Mouse (Mus musculus) CD4-positive, CD25-positive, alpha-beta regulatory T cell, adult 4 months (primary cell): Measurements from ENCODE around the gene Ntn1. TPM values are rescaled to one million over a fixed set of nuclear protein-coding genes. Genes with fewer than 3 reads are reported as not detected.

Source experiments
- ATAC-seq: one replicate; pipeline ENCODE4 v1.8.0; 2017
- polyA plus RNA-seq, 2 experiments: library from polyadenylated mRNA; unstranded; fragments of 100-300 nt; shearing (Covaris generic); gene quantifications; one replicate each; pipeline ENCODE4 v1.2.1; 2017

Ntn1 gene
- polyA plus RNA-seq, 2 experiments from 2014 or later: 0.63 to 0.90 TPM

DNA sequence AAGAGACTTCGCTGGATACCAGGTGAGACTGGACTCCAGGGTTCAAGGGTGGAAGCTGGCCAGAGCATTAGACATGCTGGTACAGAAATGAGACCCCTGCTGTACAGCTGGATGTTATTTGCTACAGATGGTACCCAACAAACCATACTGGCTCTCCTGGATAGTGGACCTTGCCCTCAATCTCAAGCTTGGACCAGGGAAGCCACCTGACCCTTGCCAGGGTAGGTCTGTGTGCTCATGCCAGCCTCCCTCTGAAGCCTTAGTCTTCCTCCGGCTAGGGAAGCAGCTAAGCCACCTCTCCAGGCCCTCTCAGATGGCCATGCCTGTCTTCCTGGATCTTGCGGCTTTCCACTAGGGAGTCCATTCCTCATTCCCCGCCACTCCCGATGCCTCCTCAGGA, 189.9 kb downstream of the Ntn1 start:
- no peak for ATAC-seq

DNA sequence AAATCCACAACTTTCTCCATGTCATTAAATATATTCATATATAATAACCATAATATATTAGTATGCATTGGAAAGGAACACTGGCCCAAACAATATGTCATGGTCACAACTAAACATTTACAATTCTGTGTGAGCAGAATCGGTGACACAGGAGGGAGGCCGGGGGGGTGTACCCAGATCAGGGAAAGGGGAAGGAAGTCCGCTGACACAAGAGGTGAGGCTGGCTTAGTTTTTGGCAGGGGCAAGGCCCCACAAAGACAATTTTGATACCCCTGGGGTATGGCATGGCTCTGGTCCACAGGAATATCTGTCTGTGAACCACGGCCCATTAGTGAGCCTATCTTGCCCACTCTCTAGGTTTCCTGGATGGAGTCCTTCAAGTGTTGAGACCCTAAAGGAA, 191.1 kb downstream of the Ntn1 start:
- ATAC-seq: no peak

DNA sequence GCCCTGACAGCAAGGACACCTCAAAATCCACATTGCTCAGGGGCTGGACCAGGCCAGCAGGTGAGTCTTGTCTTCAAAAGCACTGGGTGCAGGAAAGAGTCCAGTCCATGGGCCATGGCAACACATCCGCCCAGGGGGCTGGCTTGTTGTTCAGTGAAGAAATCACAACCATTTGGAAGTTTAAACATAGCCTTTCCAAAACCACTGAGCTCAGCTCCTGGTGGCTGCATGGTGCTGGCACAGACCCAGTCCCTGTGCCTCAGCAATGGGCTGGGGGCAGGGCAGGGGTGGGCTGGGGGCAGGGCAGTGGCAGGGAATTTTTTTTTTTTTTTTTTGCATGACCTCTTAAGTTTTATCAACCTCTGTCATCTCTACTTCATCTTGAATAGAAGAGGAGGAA, 192.0 kb downstream of the Ntn1 start:
- ATAC-seq: no peak

DNA sequence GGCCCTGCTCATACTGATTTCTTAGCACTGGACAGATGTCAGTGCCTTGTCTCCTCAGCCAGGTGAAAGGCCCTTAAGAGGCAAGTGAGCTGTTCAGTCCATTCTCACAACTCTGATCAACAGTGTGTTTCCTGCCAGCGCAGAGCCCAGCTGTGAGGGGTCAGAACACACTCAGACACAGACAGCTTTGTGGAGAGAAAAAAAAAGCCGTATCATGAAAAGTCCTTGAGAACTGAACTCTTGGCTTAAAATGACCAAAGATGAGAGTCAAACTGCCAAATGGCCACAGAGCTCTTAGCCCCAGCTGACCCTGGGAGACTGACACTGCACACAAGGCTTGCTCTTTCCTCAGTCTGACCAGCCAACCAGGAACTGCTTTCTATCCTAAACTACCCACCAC, 192.6 kb downstream of the Ntn1 start:
- no peak for ATAC-seq

DNA sequence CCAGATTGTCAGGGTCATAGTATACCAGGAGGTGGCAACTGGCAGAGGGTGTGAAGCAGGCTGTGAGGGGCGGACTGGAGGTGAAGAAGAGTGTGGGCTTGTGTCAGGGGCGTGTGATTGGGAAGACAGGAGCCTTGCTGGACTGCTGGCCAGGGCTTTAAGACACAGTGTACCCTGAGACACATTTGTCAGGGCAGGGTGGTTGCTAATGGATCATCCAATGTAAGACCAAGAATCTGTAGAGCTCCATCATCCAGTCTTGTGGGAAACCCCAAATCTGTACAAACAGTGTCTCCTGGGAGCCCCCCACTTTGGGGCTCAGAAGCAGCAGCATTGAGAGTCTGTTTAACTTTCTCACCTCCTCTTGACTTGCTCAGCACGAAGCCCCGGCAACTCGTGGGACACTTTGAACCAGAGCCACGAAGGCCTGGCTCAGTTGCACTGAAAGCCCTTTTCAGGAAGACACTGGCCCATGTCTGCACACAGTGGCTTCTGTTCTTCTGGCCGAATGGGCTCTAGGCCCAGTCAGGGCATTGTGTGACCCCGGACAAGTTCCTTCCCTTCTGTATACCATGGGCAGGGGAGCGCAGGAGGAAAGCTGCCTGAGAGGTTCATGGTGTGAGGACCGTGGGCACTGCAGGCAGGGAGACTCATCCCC, 194.9 kb downstream of the Ntn1 start:
- ATAC-seq: no peak

DNA sequence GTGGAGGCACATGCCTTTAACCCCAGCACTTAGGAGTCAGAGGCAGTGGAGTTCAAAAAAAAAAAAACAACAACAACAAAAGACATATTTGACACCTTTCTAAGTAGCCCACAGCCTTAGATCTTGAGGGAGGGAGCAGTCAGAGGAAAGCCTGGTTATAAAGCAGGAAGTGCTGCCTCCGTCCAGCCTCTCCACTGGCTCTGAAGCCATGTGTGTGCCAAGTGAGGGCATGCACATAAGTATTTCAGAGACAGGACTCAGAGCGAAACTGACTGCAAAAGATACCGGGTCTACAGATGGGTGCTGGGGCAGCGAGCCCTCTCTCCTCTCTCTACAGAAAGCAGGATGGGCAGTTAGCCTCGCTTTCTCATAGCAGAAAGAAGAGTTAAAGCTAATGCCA, 196.2 kb downstream of the Ntn1 start:
- ATAC-seq: peak; percentile 18

DNA sequence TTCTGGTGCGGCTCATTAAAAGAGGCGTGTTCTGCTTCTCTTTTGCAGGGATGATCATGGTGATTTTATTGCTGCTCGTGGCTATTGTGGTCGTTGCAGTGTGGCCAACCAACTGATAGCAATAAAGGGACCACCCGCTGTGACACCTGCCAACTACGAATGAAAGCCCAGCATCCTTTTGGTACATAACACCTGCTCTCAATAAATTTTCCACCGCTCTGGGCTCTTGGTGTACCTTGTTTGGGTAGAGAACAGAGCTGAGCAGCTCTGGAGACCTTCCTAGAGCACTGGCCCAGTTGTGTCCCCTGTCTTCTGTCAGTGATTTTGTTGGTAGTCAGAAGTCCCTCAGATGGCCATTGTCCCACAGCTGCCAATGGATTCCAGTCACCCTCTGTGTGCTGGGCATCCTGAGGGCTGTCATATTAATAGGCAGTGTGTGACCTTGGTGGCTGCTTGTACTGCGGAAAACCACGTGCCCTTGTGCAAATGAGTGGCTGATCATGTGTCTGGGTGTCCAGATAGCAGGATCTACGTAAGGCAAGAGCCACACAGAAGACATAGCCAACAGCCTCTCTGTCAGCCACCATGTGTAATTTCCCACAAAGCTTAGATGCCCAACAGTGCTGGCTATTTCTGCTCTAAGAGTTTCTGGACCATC, 196.8 kb downstream of the Ntn1 start:
- ATAC-seq: no peak

DNA sequence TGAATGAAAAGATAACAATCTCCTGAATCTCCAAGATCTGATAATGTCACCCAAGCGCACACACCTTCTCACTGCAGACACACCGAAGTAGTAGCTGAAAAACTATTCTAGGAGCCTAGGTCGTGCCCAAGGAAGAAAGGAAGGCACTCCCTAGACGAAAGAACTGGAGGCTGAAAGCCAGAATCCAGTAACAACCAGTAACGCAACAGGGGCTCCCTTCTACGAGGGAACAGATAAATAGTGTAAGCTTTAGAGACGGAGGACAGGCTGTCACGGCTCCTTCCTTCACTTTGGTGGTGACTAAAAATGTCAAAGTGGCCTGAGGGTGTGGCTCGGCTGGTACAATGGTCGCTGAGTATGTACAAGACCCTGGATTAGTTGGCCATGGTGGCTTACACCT, 198.1 kb downstream of the Ntn1 start:
- ATAC-seq: no peak

DNA sequence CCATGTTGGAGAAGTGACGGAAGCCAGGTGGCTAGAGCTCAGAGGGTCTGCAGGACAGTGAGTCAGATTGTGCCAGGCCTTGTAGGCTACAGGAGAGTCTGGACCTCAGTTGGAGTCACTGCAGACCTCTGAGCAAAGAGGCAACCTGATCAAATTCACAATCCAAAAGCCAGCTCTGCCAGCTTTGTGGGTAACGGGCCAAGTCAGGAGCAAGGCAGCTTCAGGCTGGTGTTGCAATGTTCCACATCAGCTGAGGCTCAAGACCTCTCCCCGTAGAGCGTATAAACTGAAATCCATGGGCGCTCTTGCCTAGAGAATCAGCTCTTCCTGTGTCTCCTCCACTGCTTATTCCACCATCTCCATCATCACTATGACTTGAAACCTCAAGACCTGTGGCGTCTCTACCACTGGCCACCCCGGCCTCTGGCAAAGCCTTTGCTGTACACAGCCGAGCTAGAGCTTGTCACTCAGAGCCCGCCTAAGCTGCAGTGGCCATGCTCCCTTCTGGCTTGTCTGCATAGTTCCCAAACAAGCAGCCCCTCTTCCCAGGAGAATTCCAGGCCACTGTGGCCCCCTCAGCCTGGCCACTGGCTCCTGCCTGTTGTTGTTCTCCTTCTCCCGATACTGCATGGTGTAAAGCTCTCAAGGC, 198.7 kb downstream of the Ntn1 start:
- ATAC-seq: no peak

DNA sequence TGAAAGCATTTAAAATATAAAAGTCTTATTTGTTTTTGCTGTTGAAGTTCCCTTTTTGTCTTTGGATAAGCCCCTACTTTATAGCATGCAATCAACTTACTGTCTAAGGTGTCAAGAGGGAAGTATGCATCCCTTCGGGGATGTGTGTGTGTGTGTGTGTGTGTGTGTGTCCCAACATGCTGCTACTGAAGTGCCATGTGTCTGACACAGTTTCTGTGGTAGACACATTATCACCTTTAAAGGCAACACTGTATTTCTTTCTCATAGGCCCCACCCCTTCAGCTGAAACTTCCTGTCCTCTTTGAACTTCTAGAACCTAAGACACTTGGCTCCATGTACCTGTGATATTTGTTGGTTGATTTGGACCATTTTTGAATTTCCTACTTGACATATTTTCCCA, 199.6 kb downstream of the Ntn1 start:
- ATAC-seq: peak; percentile 50

DNA sequence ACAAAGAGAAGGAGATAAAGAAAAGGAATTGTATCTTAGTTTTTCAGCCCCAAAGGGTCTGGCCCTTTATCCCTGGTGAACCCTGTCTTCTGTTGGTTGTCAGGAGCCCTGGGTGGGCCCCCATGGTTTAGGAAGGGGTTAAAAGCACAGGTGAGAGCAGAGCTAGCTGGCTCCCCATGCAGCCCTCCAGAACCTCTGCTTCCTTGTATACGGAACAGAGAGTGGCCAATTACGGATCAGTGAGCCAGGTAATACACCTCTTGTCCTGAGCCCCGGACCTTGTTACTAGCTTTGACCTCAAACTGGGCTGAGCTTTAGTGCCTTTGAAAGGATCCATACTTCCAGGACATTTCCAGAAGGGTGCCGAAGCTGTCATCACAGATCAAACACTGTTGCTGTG, 200.1 kb downstream of the Ntn1 start:
- ATAC-seq: no peak

DNA sequence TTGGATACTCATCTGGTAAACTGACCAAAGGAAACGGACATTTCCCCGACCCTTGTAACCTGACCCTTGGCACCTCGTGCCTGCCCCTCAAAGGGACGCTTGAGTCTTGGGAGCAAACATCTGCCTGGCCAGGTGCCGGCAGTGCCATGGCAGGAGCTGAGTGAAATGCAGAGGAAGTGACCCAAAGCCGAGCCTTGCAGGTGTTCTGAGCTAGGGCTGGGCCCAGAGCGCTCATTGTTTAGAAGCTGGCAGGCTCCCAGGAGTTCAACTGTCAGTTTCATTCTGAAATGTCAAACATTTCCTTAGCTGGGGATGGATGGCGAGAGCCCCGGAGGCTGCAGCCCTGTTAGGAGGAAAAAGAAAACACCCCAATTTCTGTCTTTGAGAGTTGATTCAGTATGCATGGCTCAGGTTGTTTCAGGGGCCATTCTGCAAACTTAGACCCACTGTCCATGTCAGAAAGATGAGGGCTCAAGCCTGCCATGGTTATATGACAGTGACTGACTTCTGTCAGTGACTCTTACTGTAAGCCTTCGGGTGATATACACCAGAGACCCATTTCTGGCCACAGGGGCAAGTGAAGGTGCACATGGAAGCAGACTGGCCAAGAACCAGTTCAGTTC, 200.7 kb downstream of the Ntn1 start:
- ATAC-seq: peak; percentile 50

DNA sequence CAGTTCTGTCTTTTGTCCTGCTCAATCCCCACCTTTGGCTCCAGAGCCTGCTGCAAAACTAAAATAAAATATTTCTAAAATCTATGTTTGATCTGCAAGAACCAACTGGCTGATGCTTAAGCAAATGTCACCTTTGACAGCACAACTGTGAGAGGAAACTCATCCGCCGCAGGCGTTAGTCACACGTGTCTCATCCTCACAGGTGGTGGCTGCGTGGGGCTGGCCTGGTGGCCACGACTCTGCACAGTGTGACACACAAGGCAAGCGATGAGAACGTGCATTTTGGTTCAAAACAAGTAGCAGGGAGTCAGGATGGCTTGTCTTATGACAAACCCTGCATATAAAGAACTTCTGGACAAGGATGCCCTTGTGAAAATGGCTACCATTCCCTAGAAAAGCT, 201.5 kb downstream of the Ntn1 start:
- peak; percentile 83 for ATAC-seq

DNA sequence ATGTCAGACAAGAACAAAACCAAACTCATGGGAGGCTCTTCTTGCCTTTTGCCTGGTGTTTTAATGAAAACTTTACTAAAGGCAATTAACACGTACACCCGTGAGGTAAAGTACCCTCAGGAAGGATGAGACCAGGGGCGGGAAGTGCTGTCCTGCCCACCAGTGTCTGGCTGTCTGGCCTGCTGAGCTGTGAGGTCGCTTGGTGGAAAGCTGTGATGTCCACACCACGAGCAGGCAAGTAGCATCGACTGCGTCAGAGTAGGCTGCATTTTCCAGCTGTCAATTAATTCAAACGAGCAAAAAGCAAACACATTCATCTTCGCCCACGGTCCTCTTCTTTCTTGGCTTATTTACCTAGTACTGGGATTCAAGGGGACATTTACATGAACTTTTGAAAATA, 201.9 kb downstream of the Ntn1 start:
- peak; percentile 32 for ATAC-seq

DNA sequence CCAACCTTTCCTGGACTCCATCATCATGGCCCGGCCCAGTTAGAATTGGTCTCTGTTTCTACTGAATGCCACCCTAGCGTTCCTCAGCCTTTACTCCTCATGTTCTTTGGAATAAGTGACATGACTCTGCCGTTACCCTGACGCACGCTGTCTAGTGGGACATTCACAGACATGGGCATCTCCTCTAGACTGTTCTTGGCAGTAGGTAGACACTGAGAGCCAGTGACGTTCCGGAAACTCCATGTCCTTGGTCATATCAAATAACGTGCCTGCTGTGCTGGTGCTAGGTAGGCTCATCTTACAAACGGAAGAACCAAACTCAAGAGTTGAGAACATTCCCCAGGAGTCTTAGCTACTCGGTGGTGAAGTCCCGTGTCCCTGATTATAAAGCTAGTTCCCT, 203.2 kb downstream of the Ntn1 start:
- no peak for ATAC-seq

DNA sequence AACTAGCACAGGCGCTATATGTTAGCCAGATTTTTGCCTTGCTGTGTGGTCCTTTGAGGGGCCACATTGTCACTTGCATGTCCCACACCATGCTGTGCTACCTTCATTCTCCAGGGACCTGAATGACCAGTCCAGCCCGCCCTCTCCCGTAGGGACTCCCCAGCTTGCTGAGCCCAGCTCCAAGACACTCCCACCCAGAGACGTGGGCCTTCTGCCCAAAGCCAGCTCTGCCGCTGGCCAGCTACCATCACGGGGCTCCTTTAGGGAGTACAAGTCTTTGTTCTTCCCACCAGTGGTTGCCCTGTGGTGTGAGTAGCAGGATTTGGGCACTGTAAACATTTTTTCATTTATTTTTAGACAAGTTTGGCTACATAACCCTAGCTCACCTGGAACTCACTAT, 204.1 kb downstream of the Ntn1 start:
- ATAC-seq: no peak

DNA sequence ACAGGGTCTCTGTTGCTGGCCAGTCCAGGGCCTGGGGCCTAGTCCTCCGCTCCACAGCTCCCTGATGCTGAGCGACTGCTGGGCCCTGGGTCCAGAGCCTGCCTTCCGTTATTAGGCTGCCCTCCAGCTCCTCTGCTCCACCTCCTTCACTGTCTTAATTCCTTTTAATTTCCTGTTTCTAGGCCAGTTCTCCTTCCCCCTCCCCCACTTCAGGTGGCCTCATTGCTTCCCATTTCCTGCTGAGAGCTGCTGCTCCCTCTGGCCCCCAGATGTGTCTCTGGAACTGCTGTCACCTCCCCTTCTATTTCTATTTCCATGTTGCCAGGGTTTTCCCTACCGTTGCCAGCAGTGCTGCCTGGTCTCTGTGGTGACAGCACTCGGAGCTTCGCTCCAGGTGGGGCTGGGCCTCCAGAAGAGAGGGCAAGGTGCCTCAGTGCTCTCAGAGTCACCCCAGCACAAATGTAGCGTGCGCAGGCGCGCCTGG, 204.9 kb downstream of the Ntn1 start:
- no peak for ATAC-seq

DNA sequence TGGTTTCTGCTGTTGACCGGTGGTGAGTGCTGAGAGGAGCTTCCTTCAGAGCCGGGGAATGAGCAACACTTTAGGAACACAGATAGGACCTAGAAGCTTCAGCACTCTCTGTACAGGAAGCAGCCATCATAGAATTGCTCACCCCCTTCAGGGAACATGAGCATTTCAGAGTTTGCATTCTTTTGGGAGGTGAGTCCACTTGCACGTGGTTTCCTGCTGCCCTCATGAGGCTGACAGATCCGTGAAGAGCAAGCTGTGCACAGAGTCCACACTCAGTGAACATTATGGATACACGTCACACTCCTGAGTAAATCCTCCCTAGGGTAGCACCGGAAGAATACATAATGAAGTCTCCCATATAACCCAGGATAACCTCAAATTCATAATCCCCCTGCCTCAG, 205.5 kb downstream of the Ntn1 start:
- ATAC-seq: no peak

DNA sequence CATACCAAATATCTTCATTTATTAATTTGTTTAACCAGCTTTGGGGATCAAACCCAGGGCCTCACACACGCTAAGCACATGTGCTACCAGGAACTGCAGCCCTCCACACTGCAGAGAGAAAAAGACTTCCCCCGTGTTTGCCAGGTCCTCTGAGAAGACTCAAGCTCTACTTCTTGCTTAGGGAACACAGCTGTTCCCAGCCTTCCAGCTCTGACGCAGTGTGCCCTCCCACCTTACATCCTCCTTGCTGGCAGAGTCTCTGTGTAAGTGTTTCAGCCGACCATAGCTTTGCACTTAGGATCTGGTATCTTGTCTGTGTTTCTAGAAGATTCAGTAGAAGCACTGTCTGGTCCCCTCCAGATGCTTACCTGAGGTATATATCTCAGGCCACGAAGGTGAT, 209.8 kb downstream of the Ntn1 start:
- ATAC-seq: no peak

DNA sequence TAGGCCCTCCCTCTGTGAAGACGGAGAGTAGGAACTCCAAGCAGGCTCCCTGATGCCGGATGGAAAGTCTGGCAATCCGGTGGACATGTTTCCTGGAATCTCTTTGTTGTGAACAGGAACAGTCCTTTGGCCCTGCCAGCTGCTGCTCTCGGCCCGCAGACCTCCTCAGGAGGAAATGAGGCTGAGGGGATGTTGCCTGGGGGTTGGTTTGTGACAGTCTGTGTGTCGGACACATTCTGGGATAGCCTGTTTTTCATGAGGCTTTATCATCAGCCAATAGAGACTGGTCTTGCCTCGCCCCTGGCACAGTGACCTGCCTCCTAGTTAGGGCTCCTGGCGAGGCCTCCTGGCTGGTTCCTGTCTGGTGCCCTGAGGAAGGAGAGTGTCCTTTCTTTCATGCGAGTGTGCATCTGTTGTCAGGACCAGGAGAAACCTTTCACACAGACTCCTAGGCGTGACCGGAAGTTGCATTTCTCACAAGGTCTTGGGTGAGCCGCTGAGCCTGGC, 211.9 kb downstream of the Ntn1 start:
- ATAC-seq: no peak

DNA sequence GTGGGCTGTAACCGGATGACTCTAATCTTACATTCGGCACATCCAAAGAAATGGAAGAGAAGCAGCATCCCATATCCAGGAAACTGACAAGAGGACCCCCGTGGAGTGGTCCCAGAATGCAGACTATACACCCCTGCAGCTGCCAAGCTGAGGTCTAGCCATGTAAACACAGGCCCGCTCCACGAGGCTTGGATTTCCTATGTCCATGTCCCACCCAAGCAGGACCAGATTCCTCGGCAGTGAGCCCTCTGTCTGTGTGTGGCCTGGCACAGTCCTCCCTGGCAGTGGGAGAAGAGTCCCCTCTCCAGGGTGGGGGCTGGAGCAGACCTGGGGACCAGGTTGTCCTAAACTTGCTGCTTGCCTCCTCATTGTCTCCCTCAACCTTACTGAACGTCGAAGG, 213.4 kb downstream of the Ntn1 start:
- no peak for ATAC-seq

DNA sequence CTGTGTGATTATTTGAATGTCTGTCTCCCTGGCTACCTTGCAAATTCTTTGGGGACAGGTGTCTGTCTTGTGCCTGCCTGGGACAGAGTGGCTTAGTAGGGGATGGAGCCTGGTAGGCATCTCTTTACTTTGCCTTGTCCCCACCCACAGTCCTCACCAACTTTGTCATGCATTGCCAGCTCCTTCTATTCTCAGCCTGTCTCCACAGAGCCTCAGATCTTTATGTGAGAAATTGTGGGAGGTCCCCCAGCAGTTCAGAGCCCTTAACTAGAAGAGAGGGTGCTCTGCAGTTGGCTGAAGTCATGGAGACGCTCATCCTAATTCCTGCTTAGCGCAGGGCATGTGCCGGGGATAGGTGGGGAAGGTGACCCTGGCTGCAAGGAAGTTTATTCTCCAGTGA, 215.0 kb downstream of the Ntn1 start:
- no peak for ATAC-seq

DNA sequence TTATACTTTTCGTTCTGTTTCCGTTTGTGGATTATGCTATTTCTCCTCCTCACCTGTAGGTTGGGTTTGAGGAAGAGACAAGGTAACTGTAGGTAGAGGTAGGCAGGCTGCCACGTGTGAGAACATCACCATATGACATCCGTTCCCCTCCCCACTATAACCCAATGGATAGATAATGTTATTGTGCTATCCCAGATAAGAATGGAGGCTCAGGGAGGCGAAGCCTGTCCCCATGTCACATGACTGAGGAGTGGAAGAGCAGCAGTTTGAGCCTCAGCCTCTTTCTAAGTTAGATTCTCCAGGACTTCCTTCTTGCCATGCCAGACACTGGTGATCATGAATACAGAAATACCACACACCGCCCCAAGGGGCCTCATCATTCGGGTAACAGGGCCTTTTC, 223.2 kb downstream of the Ntn1 start:
- ATAC-seq: no peak

DNA sequence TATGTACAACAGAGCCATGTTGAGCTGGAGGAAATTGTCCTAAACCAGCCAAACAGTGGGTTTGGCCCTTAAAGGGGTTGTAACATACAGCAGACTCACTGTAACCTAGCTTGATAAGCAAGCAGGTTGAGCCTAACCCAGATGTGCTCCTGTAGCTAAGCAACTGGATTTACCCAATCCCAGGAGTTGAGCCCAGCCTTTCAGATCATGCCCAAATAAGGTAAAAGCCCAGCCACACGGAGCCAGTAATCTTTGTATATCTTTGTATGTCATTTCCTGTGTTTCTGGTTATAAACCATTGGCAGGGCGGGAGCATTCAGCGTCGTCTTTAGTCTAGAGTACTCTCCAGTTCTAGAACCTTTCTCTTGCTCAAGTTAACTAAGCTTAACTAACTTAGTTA, 224.1 kb downstream of the Ntn1 start:
- peak; percentile 60 for ATAC-seq
